Mouse (Mus musculus): ENCODE data around the gene Gm17409.

Gene Gm17409

GRCm38 (mm10) chr2:58469816-58470215 is at the start of gene Gm17409:
Gm17409 (plus strand) TSS chr2:58470116.
- DNase-seq: no peak

GRCm38 (mm10) chr2:58423319-58423718 is 46.6 kb upstream of the Gm17409 start:
- DNase-seq: no peak

- DNase-seq: no peak
These were observed 44.4 kb upstream of the Gm17409 start for GRCm38 (mm10) chr2:58425436-58426004.

GRCm38 (mm10) chr2:58432211-58432610 is 37.7 kb upstream of the Gm17409 start:
- no peak for DNase-seq

GRCm38 (mm10) chr2:58433317-58433716 is 36.6 kb upstream of the Gm17409 start:
- DNase-seq: no peak

GRCm38 (mm10) chr2:58434438-58434837 is 35.5 kb upstream of the Gm17409 start:
- no peak for DNase-seq

GRCm38 (mm10) chr2:58435507-58435906 is 34.4 kb upstream of the Gm17409 start:
- no peak for DNase-seq

GRCm38 (mm10) chr2:58436911-58437310 is 33.0 kb upstream of the Gm17409 start:
- no peak for DNase-seq

GRCm38 (mm10) chr2:58443163-58443562 is 26.8 kb upstream of the Gm17409 start:
- DNase-seq: no peak

GRCm38 (mm10) chr2:58447001-58447400 is 22.9 kb upstream of the Gm17409 start:
- no peak for DNase-seq

- DNase-seq: no peak
These were observed 15.6 kb upstream of the Gm17409 start for GRCm38 (mm10) chr2:58454095-58454865.

- DNase-seq: no peak
These were observed 13.0 kb upstream of the Gm17409 start for GRCm38 (mm10) chr2:58456843-58457487.

- DNase-seq: no peak
These were observed 12.4 kb upstream of the Gm17409 start for GRCm38 (mm10) chr2:58457488-58457865.

- peak; percentile 57 for DNase-seq
These were observed 11.0 kb upstream of the Gm17409 start for GRCm38 (mm10) chr2:58458820-58459371.

GRCm38 (mm10) chr2:58470290-58470689 is 374 bp downstream of the Gm17409 start:
- DNase-seq: no peak

- no peak for DNase-seq
These were observed 5.7 kb downstream of the Gm17409 start for GRCm38 (mm10) chr2:58475578-58475977.

- DNase-seq: peak; percentile 89
These were observed 7.2 kb downstream of the Gm17409 start for GRCm38 (mm10) chr2:58476956-58477715.

- no peak for DNase-seq
These were observed 8.2 kb downstream of the Gm17409 start for GRCm38 (mm10) chr2:58478144-58478543.

- DNase-seq: no peak
These were observed 9.6 kb downstream of the Gm17409 start for GRCm38 (mm10) chr2:58479536-58479935.

GRCm38 (mm10) chr2:58480764-58481163 is 10.8 kb downstream of the Gm17409 start:
- no peak for DNase-seq

- no peak for DNase-seq
These were observed 11.7 kb downstream of the Gm17409 start for GRCm38 (mm10) chr2:58481450-58482100.

GRCm38 (mm10) chr2:58484284-58484965 is 14.5 kb downstream of the Gm17409 start:
- DNase-seq: no peak
